Mouse (Mus musculus): ENCODE results near the gene Fgb. TPM values are rescaled to one million over a fixed set of nuclear protein-coding genes. Genes with fewer than 3 reads are reported as not detected.

Gene Fgb
- not detected in 2 replicates for polyA plus RNA-seq (2012)

DNA sequence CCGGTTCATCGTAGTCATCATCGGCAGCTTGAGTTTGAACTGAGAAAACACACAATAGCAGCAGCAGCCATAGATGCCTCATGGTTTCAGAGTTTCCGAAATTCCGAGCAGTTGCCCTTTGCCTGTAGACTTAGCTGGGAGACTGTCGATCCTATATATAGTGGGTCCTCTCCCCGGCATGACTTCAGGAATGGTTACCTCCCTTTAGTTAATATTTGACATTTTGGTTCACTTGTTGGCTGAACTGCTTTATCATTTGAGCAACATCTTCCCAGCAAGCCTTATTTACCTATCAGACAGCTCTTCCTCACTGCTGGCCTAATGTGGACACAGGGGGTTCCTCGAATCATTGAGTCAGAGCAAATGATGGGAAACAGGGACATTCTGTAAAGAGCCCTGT, at the start of gene Fgb:
Fgb (minus strand) TSS at position 184 of the 400 bp plus-strand sequence.
- TF ChIP-seq GATA1 (IDR thresholded peaks at IDR 0.05; ENCODE audit: low read length) = no peak

DNA sequence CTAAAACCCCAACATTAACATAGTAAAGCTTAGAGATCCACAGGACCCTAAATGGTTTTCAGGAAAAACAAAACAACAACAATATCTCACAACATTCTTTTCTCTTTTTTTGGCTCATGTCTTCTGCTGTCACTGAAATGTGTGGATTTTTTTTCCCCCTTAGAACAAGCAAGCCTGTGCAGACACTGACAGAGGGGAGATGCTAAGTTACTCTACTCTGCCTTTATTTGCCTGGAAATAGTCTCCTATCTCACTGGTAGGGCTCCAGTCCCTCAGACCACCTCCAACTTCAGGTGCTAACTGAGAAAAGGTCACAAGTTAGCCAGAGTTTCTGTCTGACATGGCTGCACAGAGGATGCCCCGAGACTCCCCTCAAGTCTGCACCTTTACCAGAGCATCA, 49.5 kb upstream of the Fgb start:
- TF ChIP-seq GATA1 (IDR thresholded peaks at IDR 0.05; ENCODE audit: low read length) = no peak

DNA sequence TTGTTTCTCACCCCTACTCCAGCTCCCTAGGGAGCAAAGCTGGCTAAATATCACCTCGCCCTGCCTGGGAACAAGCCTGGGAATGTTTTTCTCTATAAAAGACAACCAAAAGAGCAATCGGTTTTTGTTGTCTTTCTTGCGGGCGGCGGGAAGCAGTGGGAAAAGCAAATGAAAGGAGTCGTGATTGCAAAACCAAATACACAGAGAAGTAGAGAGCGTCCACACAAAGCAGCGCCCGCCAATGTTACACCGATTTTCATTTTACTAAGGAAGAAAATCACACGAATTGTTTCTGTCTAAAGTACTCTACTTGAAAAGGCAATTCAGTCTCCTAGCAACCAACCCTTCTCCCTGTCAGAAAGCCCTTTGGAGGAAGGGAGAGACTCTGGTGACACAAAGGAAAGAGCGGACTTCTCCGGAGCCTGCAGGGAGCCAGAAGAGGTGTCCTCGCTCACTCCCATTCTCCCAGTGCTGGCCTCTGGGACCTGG, 48.9 kb upstream of the Fgb start:
- TF ChIP-seq GATA1 (IDR thresholded peaks at IDR 0.05; ENCODE audit: low read length) = no peak

DNA sequence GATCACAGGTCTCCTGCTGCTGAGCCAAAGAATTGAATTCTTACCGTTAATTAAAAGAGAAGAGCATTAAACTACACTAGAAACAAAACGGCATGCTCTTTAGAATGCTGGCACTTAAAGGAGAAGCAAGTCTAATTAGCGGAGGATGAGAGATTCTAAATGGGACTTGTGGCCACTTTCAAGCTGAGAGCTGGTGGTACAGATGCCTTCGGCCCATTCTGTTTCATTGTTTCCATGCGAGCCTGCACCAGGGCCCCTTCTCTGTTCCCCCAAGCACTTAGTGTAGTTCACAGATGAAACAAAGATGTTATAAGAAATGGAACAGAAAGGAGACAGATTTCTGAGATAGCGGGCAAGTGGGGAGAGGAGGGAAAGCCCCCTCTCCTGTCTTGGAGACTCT, 47.9 kb upstream of the Fgb start:
- TF ChIP-seq GATA1 (IDR thresholded peaks at IDR 0.05; ENCODE audit: low read length) = no peak

DNA sequence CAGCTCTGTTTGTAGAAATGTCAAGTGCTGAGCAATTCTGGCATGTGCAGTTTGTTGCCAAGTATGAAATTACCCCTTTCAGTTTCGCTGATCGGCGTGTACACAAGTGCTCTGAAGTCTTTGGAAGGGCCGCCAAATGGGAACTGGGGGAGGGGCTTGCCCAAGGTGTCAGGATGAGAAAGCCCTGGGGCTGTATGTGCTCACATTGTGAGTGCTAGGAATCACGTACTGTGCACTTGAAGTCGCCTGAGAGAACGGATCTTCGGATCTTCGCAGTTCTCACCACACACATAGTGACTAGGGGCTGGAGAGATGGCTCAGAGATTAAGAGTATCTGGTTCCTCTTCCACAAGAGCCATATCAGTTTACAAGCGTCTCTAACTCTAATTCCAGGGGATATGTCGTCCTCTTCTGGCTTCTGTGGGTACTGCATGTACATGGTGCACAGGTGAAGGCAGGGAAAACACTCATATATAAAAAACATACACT, 30.9 kb upstream of the Fgb start:
- TF ChIP-seq GATA1 (IDR thresholded peaks at IDR 0.05; ENCODE audit: low read length) = peak; percentile 58

DNA sequence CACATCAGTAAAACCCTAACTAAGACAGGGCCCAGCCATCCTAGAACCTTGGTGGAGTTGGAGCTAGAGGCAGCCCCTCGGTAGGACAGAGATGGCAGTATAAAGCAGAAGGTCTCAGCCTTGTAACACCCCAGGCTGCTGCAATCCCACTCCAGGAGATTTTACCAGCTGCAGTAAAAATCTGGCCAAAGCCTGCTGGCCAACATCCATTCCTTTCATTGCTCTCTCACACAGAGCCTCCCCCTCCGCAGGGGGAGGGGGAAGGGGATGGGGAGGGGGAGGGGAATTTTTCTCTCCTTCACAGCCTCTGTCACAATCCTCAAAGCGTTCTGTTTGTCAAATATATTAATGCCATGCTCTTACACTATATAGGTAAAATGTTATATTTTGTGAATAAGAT, 26.9 kb upstream of the Fgb start:
- TF ChIP-seq GATA1 (IDR thresholded peaks at IDR 0.05; ENCODE audit: low read length) = no peak

DNA sequence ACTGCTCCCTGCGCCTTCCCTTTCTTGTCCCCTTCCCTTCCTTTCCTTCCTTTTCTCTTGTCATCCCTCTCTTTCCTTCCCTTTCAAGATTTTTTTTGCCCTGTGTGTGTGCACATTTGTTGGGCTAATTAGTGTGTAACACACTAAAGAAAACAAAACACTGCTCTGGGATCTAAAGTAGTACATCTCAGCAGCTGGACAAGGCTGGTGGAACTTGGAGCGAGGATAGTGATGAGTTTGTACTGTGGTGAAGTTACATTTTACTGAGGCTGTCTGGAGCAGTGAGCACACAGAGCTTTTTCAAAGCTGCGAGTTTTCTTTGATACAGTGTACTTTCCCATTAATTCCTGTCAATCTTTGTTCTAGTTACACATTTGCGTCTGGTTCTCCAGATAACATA, 20.6 kb upstream of the Fgb start:
- TF ChIP-seq GATA1 (IDR thresholded peaks at IDR 0.05; ENCODE audit: low read length) = no peak

DNA sequence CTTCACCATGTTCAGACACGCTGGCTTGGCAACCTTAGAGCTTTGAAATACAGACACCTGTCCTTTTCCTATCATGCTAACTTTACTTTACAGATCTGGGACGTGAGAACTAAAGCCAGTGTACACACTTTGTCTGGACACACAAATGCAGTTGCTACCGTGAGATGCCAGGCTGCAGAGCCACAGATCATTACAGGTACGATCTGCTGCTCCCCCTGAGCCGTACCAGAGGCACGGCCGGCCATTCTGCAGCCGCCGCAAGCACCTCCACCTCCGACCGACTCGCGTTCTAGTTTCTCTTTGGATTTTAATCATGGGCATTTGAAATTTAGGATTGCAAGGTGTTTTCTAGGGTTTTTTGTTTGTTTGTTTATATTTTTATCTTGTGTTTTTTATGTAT, 19.2 kb upstream of the Fgb start:
- TF ChIP-seq GATA1 (IDR thresholded peaks at IDR 0.05; ENCODE audit: low read length) = no peak

DNA sequence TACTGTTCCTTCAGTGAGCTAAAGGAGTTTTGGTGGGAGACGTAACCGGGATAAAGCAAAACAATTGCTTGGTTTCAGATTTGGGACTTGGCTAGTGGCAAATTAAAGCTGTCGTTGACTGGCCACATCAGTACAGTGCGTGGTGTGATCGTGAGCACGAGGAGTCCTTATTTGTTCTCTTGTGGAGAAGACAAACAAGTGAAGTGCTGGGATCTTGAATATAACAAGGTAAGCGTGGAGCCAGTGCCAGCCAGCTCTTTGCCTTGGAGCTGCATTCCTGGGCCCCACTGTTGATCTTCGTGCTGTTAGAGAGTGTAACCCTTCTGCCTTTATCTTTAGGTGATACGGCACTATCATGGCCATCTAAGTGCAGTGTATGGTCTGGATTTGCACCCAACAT, 18.3 kb upstream of the Fgb start:
- no peak for TF ChIP-seq GATA1 (IDR thresholded peaks at IDR 0.05; ENCODE audit: low read length)

DNA sequence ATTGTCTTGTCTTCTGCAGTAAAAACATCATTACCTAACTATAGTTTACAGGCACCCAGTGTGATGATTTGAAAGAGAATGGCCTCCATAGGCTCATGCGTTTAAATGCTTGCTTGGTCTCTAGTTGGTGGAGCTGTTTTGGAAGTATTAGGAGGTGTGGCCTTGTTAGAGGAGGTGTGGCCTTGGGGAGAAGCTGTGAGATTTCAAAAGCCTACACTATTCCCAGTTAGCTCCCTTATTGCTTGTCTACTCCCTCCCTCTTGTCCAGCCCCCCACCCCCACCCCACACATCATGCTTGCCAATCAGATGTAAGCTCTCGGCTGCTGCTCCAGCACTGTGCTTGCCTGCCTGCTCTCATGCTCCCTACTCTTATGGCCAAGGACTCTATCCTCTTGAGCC, 7.4 kb upstream of the Fgb start:
- TF ChIP-seq GATA1 (IDR thresholded peaks at IDR 0.05; ENCODE audit: low read length) = no peak

DNA sequence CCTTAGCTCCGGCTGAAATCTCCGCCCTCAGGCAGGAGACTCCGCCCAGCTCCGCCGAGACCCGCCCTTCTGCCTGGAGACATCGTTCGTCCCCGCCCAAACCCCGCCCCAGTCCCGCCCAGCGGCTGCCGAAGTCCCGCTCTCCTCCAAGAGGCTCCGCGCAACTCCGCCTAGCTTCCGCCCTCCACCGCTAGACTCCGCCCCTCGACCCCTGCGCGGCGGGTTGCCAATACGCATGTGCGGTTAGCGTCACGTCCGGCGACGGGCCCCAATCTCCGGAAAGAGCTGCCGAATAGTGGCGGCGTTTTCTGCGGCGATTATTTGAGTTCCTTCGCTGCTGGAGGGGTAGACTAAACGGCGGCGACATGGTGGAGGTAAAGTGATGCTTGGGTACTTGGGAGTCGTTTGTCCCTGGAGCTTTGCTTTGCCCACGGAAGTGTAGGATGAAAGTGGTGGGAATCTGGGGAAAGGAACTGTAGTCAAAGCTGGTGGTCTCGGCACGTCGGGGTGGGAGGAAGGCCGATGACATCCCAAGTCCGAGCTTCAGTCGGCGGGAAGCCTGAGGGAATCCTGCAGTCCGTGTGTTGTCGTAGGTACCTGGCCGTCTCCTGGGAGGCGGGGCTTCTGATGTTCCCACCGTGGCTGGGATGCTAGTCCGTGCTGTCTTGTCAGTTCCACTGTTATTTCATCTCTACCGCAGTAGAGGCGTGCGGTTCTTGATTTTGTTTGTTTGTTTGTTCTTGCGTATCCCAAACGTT, 5.8 kb upstream of the Fgb start, which contains the start of gene Plrg1:
Plrg1 (plus strand) TSS at position 242 of the 758 bp plus-strand sequence.
- no peak for TF ChIP-seq GATA1 (IDR thresholded peaks at IDR 0.05; ENCODE audit: low read length)

DNA sequence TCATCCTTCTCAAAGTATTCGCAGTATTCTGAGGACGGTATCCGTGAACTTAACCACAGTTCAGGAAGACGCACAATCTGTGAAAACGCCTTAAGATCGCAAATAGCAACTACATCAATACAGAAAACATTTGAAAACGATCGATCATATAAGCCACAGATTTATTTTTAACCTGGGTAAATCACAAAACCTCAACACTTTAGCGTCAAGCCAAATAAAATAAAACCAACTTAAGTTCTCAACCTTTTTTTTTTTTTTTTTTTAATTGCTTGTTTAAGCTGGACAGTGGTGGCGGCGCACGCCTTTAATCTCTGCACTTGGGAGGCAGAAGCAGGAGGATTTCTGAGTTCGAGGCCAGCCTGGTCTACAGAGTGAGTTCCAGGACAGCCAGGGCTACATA, 5.1 kb upstream of the Fgb start:
- TF ChIP-seq GATA1 (IDR thresholded peaks at IDR 0.05; ENCODE audit: low read length) = no peak

DNA sequence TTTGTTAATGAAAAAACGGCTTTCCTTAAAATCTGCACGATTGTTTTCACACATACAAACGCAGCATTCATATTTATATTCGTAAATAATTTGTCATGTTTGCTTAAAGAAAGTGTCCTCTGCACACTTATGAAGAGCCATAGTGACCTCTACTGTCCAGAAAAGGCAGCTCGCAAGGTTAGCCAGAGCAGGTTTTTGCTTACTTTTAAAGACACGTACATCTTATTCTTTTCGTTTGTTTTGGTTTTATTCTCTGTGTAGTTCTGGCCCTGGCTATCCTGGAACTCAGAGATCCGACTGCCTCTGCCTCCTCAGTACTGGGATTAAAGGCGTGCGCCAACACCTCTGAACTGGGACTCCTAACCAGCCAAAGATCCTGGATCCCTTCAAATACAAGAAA, 4.1 kb upstream of the Fgb start:
- no peak for TF ChIP-seq GATA1 (IDR thresholded peaks at IDR 0.05; ENCODE audit: low read length)

DNA sequence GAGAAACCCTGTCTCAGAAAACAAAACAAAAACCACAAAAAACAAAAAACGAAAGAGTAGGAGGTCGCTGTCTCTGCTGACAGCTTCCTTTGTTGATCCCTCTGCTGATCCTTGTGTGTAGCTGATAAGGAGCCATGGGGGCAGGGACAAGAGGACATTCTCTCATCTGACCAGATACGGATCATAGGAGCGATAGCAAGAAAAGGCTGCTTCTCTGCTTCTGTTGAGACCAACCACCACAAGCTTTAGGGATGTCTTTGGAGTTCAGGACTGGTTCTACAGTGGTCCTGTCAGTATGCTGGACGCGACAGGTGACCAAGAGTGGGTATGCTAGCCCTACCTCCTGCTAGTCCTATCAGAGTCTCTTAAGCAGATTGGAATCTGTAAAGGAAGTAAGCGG, 3.5 kb upstream of the Fgb start:
- no peak for TF ChIP-seq GATA1 (IDR thresholded peaks at IDR 0.05; ENCODE audit: low read length)

DNA sequence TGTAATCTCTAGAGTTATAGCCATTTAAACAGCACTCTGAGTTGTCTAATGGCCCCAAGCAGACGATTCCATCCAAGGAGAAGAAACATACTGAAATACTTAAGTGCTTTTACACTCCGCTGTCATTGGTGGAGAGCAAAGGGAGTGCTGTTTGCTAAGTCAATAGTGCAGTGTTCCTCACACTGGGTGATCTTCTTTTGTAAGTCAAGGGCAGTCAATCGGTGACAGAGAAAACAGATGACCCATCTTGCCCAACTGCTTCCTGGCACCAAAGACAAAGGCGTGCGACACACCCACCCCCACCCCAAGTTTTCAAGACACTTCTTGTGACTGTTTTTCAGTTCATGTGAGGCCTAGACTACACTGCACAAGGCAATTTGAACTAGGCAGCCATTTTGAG, 2.4 kb upstream of the Fgb start:
- TF ChIP-seq GATA1 (IDR thresholded peaks at IDR 0.05; ENCODE audit: low read length) = no peak

DNA sequence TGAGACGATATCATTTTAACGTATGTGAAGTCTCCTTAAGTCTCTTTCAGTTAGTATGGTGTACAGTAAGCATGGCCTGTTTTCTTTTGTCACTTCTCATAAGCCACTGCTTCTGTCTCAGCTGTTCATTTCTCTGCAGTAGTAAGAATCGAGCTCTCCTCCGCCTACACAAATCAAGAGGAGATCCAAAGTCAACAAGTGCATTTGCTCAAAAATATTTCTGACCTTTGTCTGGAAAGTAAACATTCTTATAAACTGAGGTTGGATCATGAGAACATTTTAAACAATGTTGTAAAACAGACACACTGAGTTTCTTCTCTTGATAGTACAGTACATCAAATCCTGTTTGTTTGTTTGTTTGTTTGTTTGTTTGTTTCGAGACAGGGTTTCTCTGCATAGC, 998 bp upstream of the Fgb start:
- no peak for TF ChIP-seq GATA1 (IDR thresholded peaks at IDR 0.05; ENCODE audit: low read length)

DNA sequence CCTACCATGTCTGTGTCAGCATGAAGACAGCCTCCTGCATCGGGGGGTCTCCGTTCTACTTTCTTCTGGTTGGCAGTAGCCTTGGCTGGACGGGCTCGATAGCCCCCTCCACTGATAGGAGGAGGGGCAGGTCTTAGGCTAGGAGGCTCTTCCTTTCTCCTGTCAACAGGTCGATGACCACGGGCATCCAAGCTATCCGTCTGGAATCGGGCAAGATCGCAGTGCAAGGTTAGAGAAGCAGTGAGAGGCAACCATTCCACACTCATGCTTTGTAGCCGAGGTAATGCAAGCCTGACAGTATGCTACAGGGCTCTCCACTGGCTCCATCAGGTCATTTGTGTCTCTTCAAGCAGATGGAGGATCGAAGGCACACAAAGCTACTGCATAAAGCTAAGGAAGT, 3.0 kb downstream of the Fgb start:
- TF ChIP-seq GATA1 (IDR thresholded peaks at IDR 0.05; ENCODE audit: low read length) = no peak

Measured in G1E-ER4 (cell line).